Mouse (Mus musculus): ENCODE measurements at regions not wholly inside any gene's neighbourhood (a gene's known extent, or its start where the extent isn't known, plus 50 kb on each side); places are given as distances from the start of the nearest gene placed in this dataset.

DNA sequence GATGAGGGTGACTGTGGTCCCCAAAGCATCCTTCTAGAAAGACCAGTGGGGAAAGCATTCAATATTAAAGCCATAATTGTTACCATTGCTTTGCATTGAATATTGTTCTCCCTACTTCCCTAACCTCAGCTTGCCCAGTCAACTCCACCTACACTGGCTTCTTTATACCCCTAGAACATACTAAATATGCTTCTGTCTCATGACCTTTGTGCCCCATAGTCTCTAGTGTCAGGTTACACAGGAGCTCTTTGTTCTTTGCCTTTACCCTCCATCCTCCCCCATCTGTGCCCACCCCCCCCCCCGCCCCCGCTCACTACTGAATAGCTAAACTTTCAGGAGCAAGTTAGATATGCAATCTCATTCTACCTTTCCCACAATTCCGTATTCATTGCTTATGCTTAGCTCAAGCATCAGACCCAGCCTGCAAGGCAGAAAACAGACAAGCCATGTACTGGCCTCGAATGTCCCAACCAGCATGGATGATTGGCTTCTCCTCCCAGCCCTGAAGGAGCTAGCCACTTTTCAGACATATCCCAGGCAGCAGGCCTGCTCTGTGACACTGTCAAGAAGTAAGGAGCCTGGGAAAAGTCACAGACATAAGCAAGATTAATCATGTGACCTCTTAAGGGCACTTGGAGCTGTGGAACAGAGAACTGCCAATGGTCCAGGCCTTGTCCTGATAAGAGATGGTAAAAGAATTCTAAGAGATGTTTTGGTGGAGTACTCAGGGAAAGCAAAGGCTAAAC, 410.4 kb downstream of the Insc start:
- no peak overlapping the region for H3K4me3 ChIP-seq (ENCODE audit: insufficient read depth in 1 of 2, low read depth in 2 of 2, low read length in 2 of 2)
- no peak overlapping the region for H3K4me2 ChIP-seq (ENCODE audit: low read depth)
- no peaks in the 10 kb centered on the region for H3K36me3 ChIP-seq (replicated peaks; ENCODE audit: control insufficient read depth, insufficient read depth, low read depth)
- DNase-seq (ENCODE audit: low read depth in 3 of 3, low spot score in 3 of 3) = no peak
- ATAC-seq (ENCODE audit: insufficient read depth) = no peak
- H3K27me3 ChIP-seq (ENCODE audit: control insufficient read depth, insufficient read depth, low read length) = no peaks in the 10 kb centered on the region
- no peak overlapping the region for H3K9ac ChIP-seq (replicated peaks)
- H3K9me3 ChIP-seq (ENCODE audit: control insufficient read depth, low read length) = no peaks in the 10 kb centered on the region
- H3K4me1 ChIP-seq (replicated peaks; ENCODE audit: control insufficient read depth in 2 of 2, insufficient read depth in 2 of 2, low read length in 1 of 2) = no peaks in the 10 kb centered on the region
- no peak overlapping the region for H3K27ac ChIP-seq
- WGBS (ENCODE audit: insufficient replicate concordance) = 43% methylated on average over 4 of the region's 4 CpGs
- no peak for TF ChIP-seq CTCF (IDR thresholded peaks at IDR 0.05; ENCODE audit: low read depth)
- TF ChIP-seq EP300 (IDR thresholded peaks at IDR 0.05; ENCODE audit: low read depth) = no peak

DNA sequence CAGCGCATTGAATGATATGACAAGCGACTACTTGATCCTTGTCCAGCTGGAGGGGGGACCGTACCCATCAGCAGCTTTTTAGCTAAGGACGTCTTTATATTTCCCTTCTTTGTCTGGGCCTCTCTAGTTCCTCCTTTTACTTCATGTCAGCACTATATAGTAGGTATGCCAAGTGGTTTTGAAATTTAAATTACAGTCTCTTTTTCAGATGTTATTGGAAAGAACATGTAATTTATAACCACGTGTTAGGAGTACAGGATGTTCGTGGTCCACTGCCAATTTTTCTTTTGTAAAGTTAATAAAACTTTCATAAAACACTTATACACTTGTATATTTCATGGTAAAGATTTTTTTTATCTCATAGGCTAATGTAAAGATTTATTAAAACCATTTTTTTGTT, 426.5 kb downstream of the Insc start:
- Histone ChIP-seq H3K9me3 (ENCODE audit: control insufficient read depth, low read length) (no peaks in the 10 kb centered on the region), H3K4me1 (replicated peaks; ENCODE audit: control insufficient read depth in 2 of 2, insufficient read depth in 2 of 2, low read length in 1 of 2) (no peaks in the 10 kb centered on the region), H3K36me3 (replicated peaks; ENCODE audit: control insufficient read depth, insufficient read depth, low read depth) (no peaks in the 10 kb centered on the region), H3K4me3 (ENCODE audit: insufficient read depth in 1 of 2, low read depth in 2 of 2, low read length in 2 of 2) (no peak overlapping the region), H3K9ac (replicated peaks) (no peak overlapping the region), H3K4me2 (ENCODE audit: low read depth) (no peak overlapping the region), H3K27ac (no peak overlapping the region), H3K27me3 (ENCODE audit: control insufficient read depth, insufficient read depth, low read length) (no peaks in the 10 kb centered on the region)
- TF ChIP-seq CTCF (IDR thresholded peaks at IDR 0.05; ENCODE audit: low read depth) = no peak
- no peak for TF ChIP-seq EP300 (IDR thresholded peaks at IDR 0.05; ENCODE audit: low read depth)
- DNase-seq (ENCODE audit: low read depth in 3 of 3, low spot score in 3 of 3) (no peak), ATAC-seq (ENCODE audit: insufficient read depth) (no peak)
- WGBS (ENCODE audit: insufficient replicate concordance) = 51% methylated on average over 6 of the region's 6 CpGs

DNA sequence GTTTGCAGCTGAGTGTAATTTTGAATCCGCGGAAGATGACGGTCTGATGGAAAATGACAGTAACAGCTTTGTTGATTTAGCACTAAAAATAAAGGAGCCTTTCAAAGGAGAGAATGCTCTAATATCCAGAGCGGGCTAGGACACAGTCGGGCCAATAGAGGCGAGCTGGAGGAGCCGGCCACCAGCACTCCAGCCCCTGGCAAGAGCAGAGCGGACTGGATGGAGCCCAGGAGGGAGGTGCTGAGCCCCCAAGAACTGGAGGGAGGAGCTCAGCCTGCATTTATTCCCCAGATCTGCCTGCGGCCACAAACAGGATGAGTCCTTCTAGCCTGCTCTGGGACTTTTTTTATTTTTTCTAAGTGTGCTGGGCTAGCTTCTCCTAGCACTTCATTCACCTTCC, 426.9 kb downstream of the Insc start:
- DNase-seq (ENCODE audit: low read depth in 3 of 3, low spot score in 3 of 3) (no peak), ATAC-seq (ENCODE audit: insufficient read depth) (no peak)
- Histone ChIP-seq H3K4me3 (ENCODE audit: insufficient read depth in 1 of 2, low read depth in 2 of 2, low read length in 2 of 2) (no peak overlapping the region), H3K27me3 (ENCODE audit: control insufficient read depth, insufficient read depth, low read length) (no peaks in the 10 kb centered on the region), H3K36me3 (replicated peaks; ENCODE audit: control insufficient read depth, insufficient read depth, low read depth) (no peaks in the 10 kb centered on the region), H3K4me1 (replicated peaks; ENCODE audit: control insufficient read depth in 2 of 2, insufficient read depth in 2 of 2, low read length in 1 of 2) (no peaks in the 10 kb centered on the region), H3K27ac (no peak overlapping the region), H3K4me2 (ENCODE audit: low read depth) (no peak overlapping the region), H3K9me3 (ENCODE audit: control insufficient read depth, low read length) (no peaks in the 10 kb centered on the region), H3K9ac (replicated peaks) (no peak overlapping the region)
- WGBS (ENCODE audit: insufficient replicate concordance) = 54% methylated on average over 9 of the region's 9 CpGs
- TF ChIP-seq EP300 (IDR thresholded peaks at IDR 0.05; ENCODE audit: low read depth) (no peak), CTCF (IDR thresholded peaks at IDR 0.05; ENCODE audit: low read depth) (no peak)

DNA sequence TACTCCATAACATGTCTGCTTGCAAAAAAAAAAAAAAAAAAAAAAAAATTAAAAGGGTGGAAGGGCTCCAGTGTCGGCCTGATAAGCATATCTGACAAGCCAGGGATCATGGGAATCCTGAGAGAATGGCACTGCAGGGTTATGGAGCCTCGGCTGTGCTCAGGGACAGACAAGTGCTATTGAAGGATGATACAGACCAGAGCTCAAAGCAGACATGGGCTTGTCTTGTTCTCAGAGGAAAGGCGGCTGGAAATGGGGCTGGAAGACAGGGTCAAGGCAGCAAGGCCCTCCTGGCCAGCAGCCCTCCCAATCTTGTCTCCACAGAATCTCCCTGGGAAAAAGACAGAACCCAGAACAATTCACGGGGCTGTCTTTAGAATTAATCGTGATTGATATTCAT, 449.0 kb downstream of the Insc start:
- Histone ChIP-seq H3K9me3 (ENCODE audit: control insufficient read depth, low read length) (no peaks in the 10 kb centered on the region), H3K4me1 (replicated peaks; ENCODE audit: control insufficient read depth in 2 of 2, insufficient read depth in 2 of 2, low read length in 1 of 2) (no peaks in the 10 kb centered on the region), H3K9ac (replicated peaks) (no peak overlapping the region), H3K36me3 (replicated peaks; ENCODE audit: control insufficient read depth, insufficient read depth, low read depth) (no peaks in the 10 kb centered on the region), H3K27me3 (ENCODE audit: control insufficient read depth, insufficient read depth, low read length) (no peaks in the 10 kb centered on the region), H3K4me3 (ENCODE audit: insufficient read depth in 1 of 2, low read depth in 2 of 2, low read length in 2 of 2) (no peak overlapping the region), H3K4me2 (ENCODE audit: low read depth) (no peak overlapping the region), H3K27ac (no peak overlapping the region)
- ATAC-seq (ENCODE audit: insufficient read depth) (no peak), DNase-seq (ENCODE audit: low read depth in 3 of 3, low spot score in 3 of 3) (no peak)
- WGBS (ENCODE audit: insufficient replicate concordance) = 41% methylated on average over 5 of the region's 5 CpGs
- TF ChIP-seq EP300 (IDR thresholded peaks at IDR 0.05; ENCODE audit: low read depth) = no peak
- TF ChIP-seq CTCF (IDR thresholded peaks at IDR 0.05; ENCODE audit: low read depth) = no peak

DNA sequence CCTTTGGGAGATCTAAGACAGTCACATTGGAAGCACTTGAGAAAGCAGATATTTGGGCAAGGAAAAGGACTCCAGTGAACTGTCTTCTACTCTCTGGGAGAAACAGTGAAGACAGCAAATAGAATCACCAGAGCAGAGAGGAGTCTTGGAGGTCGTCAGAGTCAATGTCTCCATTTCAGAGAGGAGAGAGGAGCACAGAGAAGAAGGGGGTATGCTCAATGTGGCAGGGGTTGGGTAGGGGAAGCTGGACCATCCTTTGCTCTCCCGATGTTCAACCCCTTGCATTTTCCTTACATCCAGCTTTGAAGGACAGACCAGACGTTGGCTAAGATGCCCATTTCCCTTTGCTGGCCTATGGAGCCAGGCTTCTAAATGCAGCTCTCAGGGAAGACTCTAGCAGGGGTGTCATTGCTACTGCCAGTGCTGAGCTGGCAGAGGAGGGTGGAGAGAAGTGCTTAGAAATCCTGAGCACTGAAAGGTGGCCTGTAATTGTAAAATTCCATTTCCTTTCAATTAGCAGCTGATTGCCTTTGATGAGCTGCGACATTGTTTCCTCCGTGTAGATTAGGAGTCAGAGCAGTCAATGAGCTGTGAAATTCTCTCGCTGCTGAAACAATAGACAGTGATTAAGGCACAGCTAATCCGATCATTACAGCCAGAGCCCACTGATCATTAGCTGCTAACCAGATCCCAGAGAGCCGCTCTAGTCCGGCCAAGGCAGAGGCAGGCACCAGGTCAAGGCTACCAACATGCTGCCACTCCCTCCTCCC, 449.7 kb downstream of the Insc start:
- Histone ChIP-seq H3K27ac (no peak overlapping the region), H3K36me3 (replicated peaks; ENCODE audit: control insufficient read depth, insufficient read depth, low read depth) (no peaks in the 10 kb centered on the region), H3K4me1 (replicated peaks; ENCODE audit: control insufficient read depth in 2 of 2, insufficient read depth in 2 of 2, low read length in 1 of 2) (no peaks in the 10 kb centered on the region), H3K4me2 (ENCODE audit: low read depth) (no peak overlapping the region), H3K27me3 (ENCODE audit: control insufficient read depth, insufficient read depth, low read length) (no peaks in the 10 kb centered on the region), H3K9me3 (ENCODE audit: control insufficient read depth, low read length) (no peaks in the 10 kb centered on the region), H3K4me3 (ENCODE audit: insufficient read depth in 1 of 2, low read depth in 2 of 2, low read length in 2 of 2) (no peak overlapping the region), H3K9ac (replicated peaks) (no peak overlapping the region)
- no peak for DNase-seq (ENCODE audit: low read depth in 3 of 3, low spot score in 3 of 3)
- ATAC-seq (ENCODE audit: insufficient read depth) = no peak
- TF ChIP-seq EP300 (IDR thresholded peaks at IDR 0.05; ENCODE audit: low read depth) (no peak), CTCF (IDR thresholded peaks at IDR 0.05; ENCODE audit: low read depth) (no peak)
- WGBS (ENCODE audit: insufficient replicate concordance) = 23% methylated on average over 9 of the region's 9 CpGs
